Mouse (Mus musculus): ENCODE data around the gene Fndc3b. TPM values are rescaled to one million over a fixed set of nuclear protein-coding genes. Genes with fewer than 3 reads are reported as not detected.

The Fndc3b gene
- polyA plus RNA-seq, 1 experiment: 0.78 TPM

- H3K4me1 ChIP-seq: no peaks in the 10 kb centered on the region
- TF ChIP-seq GATA1 (IDR thresholded peaks at IDR 0.05; ENCODE audit: borderline replicate concordance, low read length): no peak
- no peaks in the 10 kb centered on the region for H3K36me3 ChIP-seq (replicated peaks; ENCODE audit: low read length)
Observed at GRCm38 (mm10) chr3:27506886-27507285, 204.2 kb downstream of the Fndc3b start.

DNA sequence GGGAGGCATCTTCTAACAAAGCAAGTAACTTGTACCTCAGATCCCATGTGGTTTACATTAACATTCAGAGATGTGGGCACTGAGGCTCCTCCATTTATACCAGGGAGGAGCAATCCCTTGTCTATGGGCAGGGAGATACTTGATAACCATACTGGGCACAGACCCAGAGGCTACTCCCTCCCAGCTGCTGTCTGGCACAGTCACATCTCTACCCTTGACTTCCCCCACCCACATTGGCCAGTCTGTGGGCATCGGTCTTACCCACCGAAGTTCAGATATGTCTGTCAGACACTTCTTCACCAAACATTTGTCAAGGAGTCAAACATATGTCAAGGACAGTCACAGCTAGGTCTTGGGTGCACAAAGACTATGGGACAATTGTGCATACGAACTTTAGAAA is 205.5 kb downstream of the Fndc3b start:
- Histone ChIP-seq H3K27me3 (replicated peaks) (no peaks in the 10 kb centered on the region), H3K4me3 (replicated peaks) (no peak overlapping the region), H3K9me3 (no peaks in the 10 kb centered on the region), H3K36me3 (replicated peaks; ENCODE audit: low read length) (no peaks in the 10 kb centered on the region), H3K4me1 (no peaks in the 10 kb centered on the region)
- TF ChIP-seq GATA1 (IDR thresholded peaks at IDR 0.05; ENCODE audit: borderline replicate concordance, low read length) (no peak), FLI1 (IDR thresholded peaks at IDR 0.05; ENCODE audit: low read length) (no peak)

More at GRCm38 (mm10) chr3:27506886-27507285, 204.2 kb downstream of the Fndc3b start:
- no peaks in the 10 kb centered on the region for H3K9me3 ChIP-seq
- H3K4me3 ChIP-seq (replicated peaks): no peak overlapping the region
- H3K27me3 ChIP-seq (replicated peaks): no peaks in the 10 kb centered on the region

DNA sequence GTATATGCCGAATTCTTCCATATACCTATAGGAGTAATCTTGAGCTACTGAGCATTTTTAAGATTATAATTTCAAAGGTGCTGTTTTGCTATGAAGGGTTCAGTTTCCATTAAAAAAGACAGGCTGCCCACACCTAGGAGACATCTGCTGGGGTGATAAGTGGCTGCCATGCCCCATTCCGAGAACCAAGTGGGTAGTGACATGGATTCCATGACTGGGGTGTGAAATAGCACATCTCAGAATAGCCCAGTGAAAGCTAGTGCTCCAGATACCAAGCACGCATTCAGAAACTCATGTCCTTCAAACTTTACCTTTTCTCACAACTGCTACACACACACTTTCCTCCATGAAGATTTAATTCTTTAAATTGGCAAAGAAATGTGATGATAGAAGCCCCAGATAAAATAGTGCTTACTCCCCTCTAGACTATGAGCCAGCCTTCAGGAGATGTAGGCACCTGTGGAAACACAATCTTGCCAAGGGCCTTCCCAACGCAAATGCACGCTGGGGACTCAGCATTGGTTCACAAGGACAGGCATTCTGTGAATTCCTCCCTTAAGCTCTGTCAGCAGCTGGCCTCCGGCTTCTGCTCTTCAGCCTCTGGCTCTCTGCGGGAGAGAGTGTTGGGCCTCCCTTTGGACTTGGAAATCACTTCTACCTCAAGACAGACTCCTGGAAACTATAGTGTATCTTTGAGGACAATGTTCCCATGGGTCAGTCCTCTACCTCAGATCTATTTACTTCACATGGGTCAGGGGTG is 207.6 kb downstream of the Fndc3b start:
- no peak overlapping the region for H3K4me3 ChIP-seq (replicated peaks)
- no peaks in the 10 kb centered on the region for H3K9me3 ChIP-seq
- H3K27me3 ChIP-seq (replicated peaks): no peaks in the 10 kb centered on the region
- no peaks in the 10 kb centered on the region for H3K4me1 ChIP-seq
- H3K36me3 ChIP-seq (replicated peaks; ENCODE audit: low read length): no peaks in the 10 kb centered on the region
- TF ChIP-seq GATA1 (IDR thresholded peaks at IDR 0.05; ENCODE audit: borderline replicate concordance, low read length): no peak
- no peak for TF ChIP-seq FLI1 (IDR thresholded peaks at IDR 0.05; ENCODE audit: low read length)

- no peak for TF ChIP-seq GATA1 (IDR thresholded peaks at IDR 0.05; ENCODE audit: borderline replicate concordance, low read length)
- no peak for TF ChIP-seq FLI1 (IDR thresholded peaks at IDR 0.05; ENCODE audit: low read length)
- H3K4me3 ChIP-seq (replicated peaks): no peak overlapping the region
- no peaks in the 10 kb centered on the region for H3K36me3 ChIP-seq (replicated peaks; ENCODE audit: low read length)
- H3K4me1 ChIP-seq: no peaks in the 10 kb centered on the region
- no peaks in the 10 kb centered on the region for H3K27me3 ChIP-seq (replicated peaks)
- H3K9me3 ChIP-seq: no peaks in the 10 kb centered on the region
Observed at GRCm38 (mm10) chr3:27495296-27496073, 215.6 kb downstream of the Fndc3b start.

- Histone ChIP-seq H3K4me3 (replicated peaks) (no peak overlapping the region), H3K9me3 (no peaks in the 10 kb centered on the region), H3K36me3 (replicated peaks; ENCODE audit: low read length) (no peaks in the 10 kb centered on the region), H3K4me1 (no peaks in the 10 kb centered on the region), H3K27me3 (replicated peaks) (no peaks in the 10 kb centered on the region)
- TF ChIP-seq GATA1 (IDR thresholded peaks at IDR 0.05; ENCODE audit: borderline replicate concordance, low read length) (no peak), FLI1 (IDR thresholded peaks at IDR 0.05; ENCODE audit: low read length) (no peak)
Observed at GRCm38 (mm10) chr3:27494698-27495097, 216.4 kb downstream of the Fndc3b start.

GRCm38 (mm10) chr3:27494066-27494465 is 217.0 kb downstream of the Fndc3b start:
- Histone ChIP-seq H3K27me3 (replicated peaks) (no peaks in the 10 kb centered on the region), H3K36me3 (replicated peaks; ENCODE audit: low read length) (no peaks in the 10 kb centered on the region), H3K4me1 (no peaks in the 10 kb centered on the region), H3K4me3 (replicated peaks) (no peak overlapping the region), H3K9me3 (no peaks in the 10 kb centered on the region)
- TF ChIP-seq FLI1 (IDR thresholded peaks at IDR 0.05; ENCODE audit: low read length): no peak
- TF ChIP-seq GATA1 (IDR thresholded peaks at IDR 0.05; ENCODE audit: borderline replicate concordance, low read length): no peak

- TF ChIP-seq GATA1 (IDR thresholded peaks at IDR 0.05; ENCODE audit: borderline replicate concordance, low read length) (no peak), FLI1 (IDR thresholded peaks at IDR 0.05; ENCODE audit: low read length) (no peak)
- no peaks in the 10 kb centered on the region for H3K27me3 ChIP-seq (replicated peaks)
- H3K36me3 ChIP-seq (replicated peaks; ENCODE audit: low read length): no peaks in the 10 kb centered on the region
- no peaks in the 10 kb centered on the region for H3K4me1 ChIP-seq
- no peak overlapping the region for H3K4me3 ChIP-seq (replicated peaks)
- no peaks in the 10 kb centered on the region for H3K9me3 ChIP-seq
Observed at GRCm38 (mm10) chr3:27491821-27492220, 219.3 kb downstream of the Fndc3b start.

GRCm38 (mm10) chr3:27491367-27491766 is 219.7 kb downstream of the Fndc3b start:
- H3K4me3 ChIP-seq (replicated peaks): no peak overlapping the region
- no peaks in the 10 kb centered on the region for H3K36me3 ChIP-seq (replicated peaks; ENCODE audit: low read length)
- H3K9me3 ChIP-seq: no peaks in the 10 kb centered on the region
- no peak for TF ChIP-seq FLI1 (IDR thresholded peaks at IDR 0.05; ENCODE audit: low read length)
- H3K4me1 ChIP-seq: no peaks in the 10 kb centered on the region
- H3K27me3 ChIP-seq (replicated peaks): no peaks in the 10 kb centered on the region

- TF ChIP-seq FLI1 (IDR thresholded peaks at IDR 0.05; ENCODE audit: low read length) (no peak), GATA1 (IDR thresholded peaks at IDR 0.05; ENCODE audit: borderline replicate concordance, low read length) (no peak)
- Histone ChIP-seq H3K4me1 (no peaks in the 10 kb centered on the region), H3K9me3 (peaks cover 2% of the 10 kb centered on the region), H3K27me3 (replicated peaks) (no peaks in the 10 kb centered on the region), H3K36me3 (replicated peaks; ENCODE audit: low read length) (no peaks in the 10 kb centered on the region), H3K4me3 (replicated peaks) (no peak overlapping the region)
Observed at GRCm38 (mm10) chr3:27490891-27491290, 220.2 kb downstream of the Fndc3b start.

GRCm38 (mm10) chr3:27489550-27489949 is 221.6 kb downstream of the Fndc3b start:
- Histone ChIP-seq H3K9me3 (peaks cover 11% of the 10 kb centered on the region), H3K4me1 (no peaks in the 10 kb centered on the region), H3K36me3 (replicated peaks; ENCODE audit: low read length) (no peaks in the 10 kb centered on the region), H3K4me3 (replicated peaks) (no peak overlapping the region), H3K27me3 (replicated peaks) (no peaks in the 10 kb centered on the region)
- TF ChIP-seq GATA1 (IDR thresholded peaks at IDR 0.05; ENCODE audit: borderline replicate concordance, low read length) (no peak), FLI1 (IDR thresholded peaks at IDR 0.05; ENCODE audit: low read length) (no peak)
